Mouse (Mus musculus): Measurements from ENCODE around the gene Col4a3. TPM values are rescaled to one million over a fixed set of nuclear protein-coding genes. Genes with fewer than 3 reads are reported as not detected.

Gene Col4a3
- 5.8 TPM for polyA plus RNA-seq (2014; fragmentation: Illumina TruSeq; extraction: RNeasy Lipid Tissue Mini Kit (QIAGEN cat#74804); ENCODE audit: low read depth, low replicate concordance)

DNA sequence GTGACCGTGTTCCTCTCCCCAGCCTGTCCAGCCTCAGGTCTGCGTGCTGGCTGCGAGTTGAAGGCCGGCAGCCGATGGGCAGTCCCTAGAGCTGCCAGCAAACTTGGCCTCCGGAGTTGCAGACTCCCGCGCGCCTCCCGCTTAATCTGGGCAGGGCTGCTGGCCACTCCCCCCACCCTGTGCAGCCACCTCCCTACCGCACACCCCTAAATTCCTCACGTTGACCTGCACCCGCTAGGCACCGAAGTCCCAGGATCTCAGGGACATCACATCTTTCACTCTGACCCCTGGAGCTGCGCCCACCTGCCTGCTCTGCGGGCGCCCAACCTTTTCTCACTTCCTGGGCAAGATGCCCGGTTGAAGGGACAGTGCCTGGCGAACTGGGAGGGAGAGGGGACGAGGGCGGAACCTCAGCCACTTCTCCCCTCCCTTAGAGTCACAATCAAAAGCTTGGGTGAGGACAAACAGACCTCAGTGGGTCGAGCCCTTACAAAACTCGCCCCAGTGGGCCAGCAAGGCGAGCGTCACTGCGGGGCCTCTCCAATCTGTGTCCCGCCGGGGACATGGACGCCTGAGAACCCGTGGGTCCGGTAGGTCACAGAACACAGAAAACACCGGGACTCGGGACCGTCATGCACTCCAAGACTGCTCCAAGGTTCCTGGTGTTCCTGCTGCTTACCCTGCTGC, at the start of gene Col4a3, which contains the start of gene Col4a4:
Gene Col4a3, plus strand, starts transcription at position 209 of the 687 bp plus-strand sequence.
Gene Col4a4, minus strand, starts transcription at position 137 of the 687 bp plus-strand sequence.

DNA sequence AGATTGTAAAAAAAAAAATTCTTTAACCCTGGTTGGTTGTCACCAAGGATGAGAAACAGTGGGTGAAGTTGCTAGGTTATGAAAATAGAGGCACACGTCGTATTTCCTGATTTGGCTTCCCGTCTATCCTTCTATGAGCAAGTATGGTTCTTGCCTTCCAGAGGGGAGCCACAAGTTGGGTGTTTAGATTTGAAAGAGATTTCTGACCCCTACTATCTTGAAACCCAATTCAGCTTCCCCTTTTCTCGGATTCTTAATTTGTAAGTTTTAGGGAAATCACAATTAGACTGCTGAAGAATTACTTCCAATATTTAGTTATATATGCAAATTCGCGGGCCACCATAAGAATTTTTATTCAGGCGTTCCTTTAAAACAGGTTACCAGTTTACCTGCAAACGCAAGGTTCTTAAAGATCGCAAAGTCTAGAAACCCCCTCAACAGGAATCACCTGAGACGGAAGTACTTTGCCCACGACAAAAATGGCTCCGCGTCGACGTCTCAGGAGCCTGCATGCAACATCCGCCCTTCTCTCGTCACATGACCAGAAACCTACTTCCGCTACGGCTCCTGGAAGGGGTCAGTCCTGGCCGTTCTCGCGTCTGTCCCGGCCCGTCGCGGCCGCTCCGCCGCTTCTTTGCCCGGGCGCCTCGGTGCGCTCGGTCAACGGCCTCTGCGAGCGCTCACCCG, 137.8 kb downstream of the Col4a3 start, which contains the start of gene Mff:
Gene Mff, plus strand, starts transcription at position 552 of the 687 bp plus-strand sequence.

DNA sequence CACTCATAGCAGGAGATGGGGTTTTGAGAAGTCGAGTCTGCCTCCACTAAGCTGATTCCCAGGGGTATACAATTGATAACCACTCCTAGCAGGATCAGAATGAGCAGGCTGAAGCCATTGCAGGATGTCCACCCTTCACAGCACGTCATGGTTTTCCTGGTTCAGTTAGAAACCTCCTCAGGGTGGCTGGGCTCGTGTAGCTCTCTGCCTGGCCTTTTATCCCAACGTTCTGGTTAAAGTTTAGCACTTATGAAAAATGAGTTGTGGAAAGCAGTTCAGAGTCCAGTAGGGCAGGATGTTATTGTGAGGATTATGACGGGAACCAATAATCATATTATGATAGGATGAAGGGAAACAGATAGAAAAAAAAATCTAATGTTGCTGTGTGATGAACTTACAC, 181.5 kb downstream of the Col4a3 start, which contains the start of gene Tm4sf20:
Gene Tm4sf20, minus strand, starts transcription at position 193 of the 400 bp plus-strand sequence.

DNA sequence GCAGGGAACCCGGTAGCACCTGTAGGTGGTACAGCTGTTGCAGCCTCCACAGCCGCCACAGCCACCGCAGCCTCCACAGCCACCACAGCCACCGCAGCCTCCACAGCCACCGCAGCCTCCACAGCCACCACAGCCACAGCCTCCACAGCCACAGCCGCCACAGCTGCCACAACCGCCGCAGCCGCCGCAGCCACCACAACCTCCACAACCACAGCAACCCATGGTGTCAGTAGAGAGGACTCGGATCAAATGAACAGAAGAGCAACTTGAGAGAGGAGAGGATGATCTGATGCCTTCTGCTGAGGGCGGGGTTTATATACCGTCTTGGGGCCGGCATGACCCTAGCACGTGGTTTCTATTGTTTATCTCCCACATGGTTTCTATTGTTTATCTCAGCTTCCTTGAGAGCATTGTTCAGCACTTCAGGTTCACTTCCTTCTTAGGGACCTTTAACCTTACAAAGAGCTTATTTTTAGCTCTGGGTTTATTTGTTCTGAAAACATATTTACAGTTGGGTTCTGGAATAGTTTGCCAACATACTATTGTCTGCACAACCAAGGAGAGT, 184.4 kb downstream of the Col4a3 start, which contains the start of gene Gm47791:
Gene Gm47791, minus strand, starts transcription at position 222 of the 565 bp plus-strand sequence.

Other genes with a start within 250 kb of the Col4a3 start
- gene Col4a4, start 72 bp upstream of the Col4a3 start, polyA plus RNA-seq (2014; fragmentation: Illumina TruSeq; extraction: RNeasy Lipid Tissue Mini Kit (QIAGEN cat#74804); ENCODE audit: low read depth, low replicate concordance), result 6.5 TPM
- 302 TPM for gene Mff, start 138.0 kb downstream of the Col4a3 start, polyA plus RNA-seq (2014; fragmentation: Illumina TruSeq; extraction: RNeasy Lipid Tissue Mini Kit (QIAGEN cat#74804); ENCODE audit: low read depth, low replicate concordance)
- not detected for gene Tm4sf20, start 181.5 kb downstream of the Col4a3 start, polyA plus RNA-seq (2014; fragmentation: Illumina TruSeq; extraction: RNeasy Lipid Tissue Mini Kit (QIAGEN cat#74804); ENCODE audit: low read depth, low replicate concordance)
- gene Gm47791, start 184.3 kb downstream of the Col4a3 start, polyA plus RNA-seq (2014; fragmentation: Illumina TruSeq; extraction: RNeasy Lipid Tissue Mini Kit (QIAGEN cat#74804); ENCODE audit: low read depth, low replicate concordance), result not detected

All from adrenal gland, adult 10 weeks (tissue).